In genomic region chr10:81182336-81183333, GRCm38 (mm10) we compare ENCODE assay signal across 8 mouse cellular contexts. TPM values are rescaled to one million over a fixed set of nuclear protein-coding genes. Genes with fewer than 3 reads are reported as not detected.
A peak's percentile ranks its signal among the peaks of the same experiment; 100 is the strongest.
DNase-seq lines count a peak whose midpoint lies in the region; ATAC-seq lines count a peak whose summit lies in the region.

Dapk3 (plus strand) TSS chr10:81183005.

- peaks cover 63% of the 10 kb centered on the region for H3K4me1 ChIP-seq in heart, embryonic 10.5 days
- peaks cover 65% of the 10 kb centered on the region for H3K4me1 ChIP-seq in kidney, embryonic 15.5 days

- DNase-seq in B cell, adult 2 months, result peak; percentile 94
- DNase-seq in brain, adult 2 months (ENCODE audit: low read depth, low spot score), result peak; percentile 100
- DNase-seq in heart, embryonic 10.5 days (ENCODE audit: low spot score), result peak; percentile 100
- peak; percentile 97 for DNase-seq in liver
- peak; percentile 93 to 96 for DNase-seq in spleen, postnatal 4 days (ENCODE audit: low spot score in 2 of 2)

- peak within 1 kb of the TSS; percentile 63 for H3K9ac ChIP-seq in kidney, embryonic 15.5 days

- peak within 1 kb of the TSS; percentile 92 for H3K27ac ChIP-seq in heart, embryonic 10.5 days
- peak within 1 kb of the TSS; percentile 87 for H3K27ac ChIP-seq in kidney, embryonic 15.5 days

- H3K4me3 ChIP-seq in heart, embryonic 10.5 days, result peak within 1 kb of the TSS; percentile 67
- peak within 1 kb of the TSS; percentile 67 for H3K4me3 ChIP-seq in kidney, embryonic 15.5 days (replicated peaks)

- peaks cover 84% of the 10 kb centered on the region for H3K36me3 ChIP-seq in heart, embryonic 10.5 days
- peaks cover 86% of the 10 kb centered on the region for H3K36me3 ChIP-seq in kidney, embryonic 15.5 days

- WGBS in heart, embryonic 10.5 days, result 5% methylated on average over 53 of the region's 53 CpGs
- 5% methylated on average over 53 of the region's 53 CpGs for WGBS in kidney, embryonic 15.5 days

- H3K4me2 ChIP-seq in kidney, embryonic 15.5 days, result peak within 1 kb of the TSS; percentile 67

- no peaks in the 10 kb centered on the region for H3K9me3 ChIP-seq in heart, embryonic 10.5 days
- H3K9me3 ChIP-seq in kidney, embryonic 15.5 days (replicated peaks), result no peaks in the 10 kb centered on the region

- no peaks in the 10 kb centered on the region for H3K27me3 ChIP-seq in heart, embryonic 10.5 days (ENCODE audit: insufficient read depth, poor library complexity, severe bottlenecking)
- no peaks in the 10 kb centered on the region for H3K27me3 ChIP-seq in kidney, embryonic 15.5 days

- peak; percentile 90 for ATAC-seq in erythroblast, adult 5-6 weeks (replicated peaks; ENCODE audit: low FRiP score, poor library complexity, severe bottlenecking)
- peak; percentile 94 for ATAC-seq in kidney, embryonic 15.5 days (replicated peaks; ENCODE audit: low FRiP score)
- ATAC-seq in monocyte, adult 5-6 weeks (replicated peaks; ENCODE audit: insufficient number of reproducible peaks, low FRiP score, low TSS enrichment, poor library complexity, severe bottlenecking), result peak; percentile 83

RNA-seq across cellular contexts. Expression of gene Dapk3, which starts in this region (rescaled TPM):
- 3.3 and 7.3 TPM in 2 replicates for total RNA-seq in erythroblast, adult 5-6 weeks (2015; ENCODE audit: low replicate concordance)
- total RNA-seq in erythroblast, adult 5-6 weeks (2017; ENCODE audit: low replicate concordance), result 10.8 and 11.8 TPM in 2 replicates
- polyA plus RNA-seq in heart, embryonic 10.5 days (2016; fragmentation: Nextera tagmentation; extraction: Ambion mirVana), result 56.3 and 78.7 TPM in 2 replicates
- polyA plus RNA-seq in kidney, embryonic 15.5 days (2015; fragmentation: Nextera tagmentation; extraction: Ambion mirVana), result 41.0 and 47.9 TPM in 2 replicates
- 30.4 to 45.3 TPM (median 37.3 TPM) in 3 replicates for total RNA-seq in monocyte, adult 5-6 weeks (2017)

Comparison
In these comparisons a context has a peak if more than half of its experiments do, and no peak if none do; other contexts are left out.
1. Peak in every context shown above with its lines: DNase-seq, ATAC-seq, H3K4me3 ChIP-seq and H3K27ac ChIP-seq.